Mouse (Mus musculus) Patski (cell line): ENCODE measurements around the gene Ikzf3. TPM values are rescaled to one million over a fixed set of nuclear protein-coding genes. Genes with fewer than 3 reads are reported as not detected.

ENCODE experiments used
- ATAC-seq: fragments of 100-300 bp; one replicate; pipeline ENCODE4 v1.8.0; 2021
- CTCF ChIA-PET: fragments of 350-600 bp; sonication (Branson Sonifier 250); formaldehyde crosslinking; loops from one replicate; lab custom pipeline; 2022; ENCODE audit warnings: inconsistent platforms; lab: Charles Lee
- POLR2A ChIA-PET: fragments of 350-600 bp; sonication (Branson Sonifier 250); formaldehyde crosslinking; loops from one replicate; lab custom pipeline; 2022; ENCODE audit warnings: antibody characterized with exemption, inconsistent platforms; lab: Charles Lee
- DNase-seq: peaks from one replicate; pipeline ENCODE4 v3.0.0-alpha.2; 2011; ENCODE audit warnings: low read depth, low spot score
- H3K27me3 ChIP-seq: fragments of 371-371 bp; one replicate; pipeline ENCODE4 v1.5.1; 2021
- CTCF ChIP-seq: fragments of 100-300 bp; IDR thresholded peaks from one replicate; pipeline ENCODE4 v1.5.1; 2021
- in situ Hi-C: fragments of 300-500 bp; cut with MboI; formaldehyde crosslinking; loops from 3 replicates; pipeline ENCODE4 v1.11.1; 2018; ENCODE audit warnings: low pct_unique_long_range_greater_than_20kb, mixed read lengths
- polyA plus RNA-seq: library from polyadenylated mRNA; unstranded; gene quantifications from one replicate; pipeline ENCODE4 v1.2.3, GENCODE M21; 2021

Ikzf3 gene
- polyA plus RNA-seq, 1 experiment from 2014 or later = not detected

GRCm38 (mm10) chr11:98459071-98459741 lies 86.6 kb downstream of the Ikzf3 start:
- no peak for ATAC-seq
- DNase-seq = no peak
- CTCF ChIA-PET = interaction anchor here (1.3 to 3.1 kb wide), 4 partner anchors 20 to 193 kb away, joined by 4 to 18 read pairs (median 8); partner anchors contain the start of gene Mien1
- no peaks in the 10 kb centered on the region for H3K27me3 ChIP-seq
- POLR2A ChIA-PET = no interaction called here
- in situ Hi-C loops = no loop called here
- TF ChIP-seq CTCF = no peak

DNA sequence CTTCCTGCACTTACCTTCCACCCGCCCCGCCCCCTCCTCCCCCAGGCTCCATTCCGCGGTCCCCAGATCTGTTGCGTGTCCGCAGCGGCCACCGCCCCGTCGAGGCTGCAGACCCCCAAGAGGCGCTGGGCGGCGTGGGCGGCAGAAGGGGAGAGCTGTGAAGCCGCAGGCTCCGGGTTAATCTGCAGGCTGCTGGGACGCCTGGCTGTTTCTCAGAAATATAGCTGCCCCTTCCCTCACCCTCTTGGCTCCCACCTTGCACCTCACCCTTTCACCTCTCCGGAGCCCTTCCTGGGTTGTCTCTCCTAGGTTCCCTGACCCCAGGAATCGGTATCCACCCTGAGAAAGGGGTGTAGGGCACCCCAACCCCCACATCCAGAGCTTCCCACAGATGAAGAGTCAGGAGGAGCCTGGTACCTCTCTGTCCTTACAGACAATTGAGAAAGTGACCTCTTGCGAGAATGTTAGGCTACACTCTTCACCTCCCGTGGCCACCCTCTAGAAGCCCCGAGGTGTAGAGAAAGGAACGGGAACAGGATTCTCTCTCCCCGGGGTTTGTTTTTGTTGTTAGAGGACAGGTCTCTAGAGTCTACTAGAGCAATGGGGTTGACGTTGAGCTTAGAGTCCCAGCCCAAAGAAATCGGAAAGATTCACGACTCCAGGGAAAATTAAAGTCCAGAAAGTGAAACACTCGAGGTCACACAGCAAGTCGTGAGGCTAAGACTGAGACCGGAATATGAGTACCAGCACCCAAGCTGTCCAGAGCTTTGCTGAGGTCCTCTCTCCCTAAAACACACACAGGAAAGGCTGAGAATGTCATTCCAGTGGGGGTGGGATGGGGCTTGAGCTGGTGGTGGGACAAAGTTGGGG lies 87.5 kb downstream of the Ikzf3 start:
- DNase-seq = no peak
- no peak for ATAC-seq
- ChIA-PET CTCF (interaction anchor here (0.8 to 3.1 kb wide), 8 partner anchors 10 to 192 kb away, joined by 3 to 18 read pairs (median 5); partner anchors contain the start of gene Mien1), POLR2A (interaction anchor here (0.6 kb wide), 3 partner anchors 86 to 1558 kb away, joined by 3 to 5 read pairs (median 4); no protein-coding TSS in a partner anchor)
- H3K27me3 ChIP-seq = no peaks in the 10 kb centered on the region
- in situ Hi-C loops = no loop called here
- no peak for TF ChIP-seq CTCF

- DNase-seq (peak; percentile 34), ATAC-seq (peak; percentile 56)
- ChIA-PET CTCF (interaction anchor here (0.8 to 3.1 kb wide), 8 partner anchors 9 to 192 kb away, joined by 3 to 18 read pairs (median 5); partner anchors contain the start of gene Mien1), POLR2A (interaction anchor here (0.6 kb wide), 2 partner anchors 129 to 1559 kb away, joined by 3 to 5 read pairs; no protein-coding TSS in a partner anchor)
- TF ChIP-seq CTCF = peak; percentile 98
- in situ Hi-C loops = no loop called here
- no peaks in the 10 kb centered on the region for H3K27me3 ChIP-seq
Observed at GRCm38 (mm10) chr11:98457367-98458120, 88.3 kb downstream of the Ikzf3 start.

DNA sequence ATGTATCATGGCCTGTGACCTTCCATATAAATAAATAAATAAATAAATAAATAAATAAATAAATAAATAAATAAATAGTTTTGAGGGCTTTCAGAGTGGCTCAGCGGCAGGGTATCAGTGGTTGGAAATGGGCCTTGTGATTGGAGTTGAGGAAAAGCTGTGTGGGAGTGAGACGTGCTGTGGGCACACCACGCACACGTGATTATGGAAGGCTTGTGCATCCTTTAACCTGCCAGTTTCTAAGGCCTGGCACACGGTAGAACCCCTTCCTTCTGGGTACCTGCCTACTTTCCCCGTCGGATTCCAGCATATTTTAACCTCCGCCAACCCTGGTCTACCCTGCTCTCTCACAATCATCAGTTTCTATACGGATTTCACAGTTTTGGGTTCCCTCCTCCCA lies 88.9 kb downstream of the Ikzf3 start:
- in situ Hi-C loops = no loop called here
- POLR2A ChIA-PET = no interaction called here

GRCm38 (mm10) chr11:98456545-98456944 lies 89.3 kb downstream of the Ikzf3 start:
- ChIA-PET POLR2A (interaction anchor here (0.6 kb wide), 1 partner anchor 132 kb away, joined by 7 read pairs; no protein-coding TSS in a partner anchor), CTCF (interaction anchor here (1.0 to 3.1 kb wide), 2 partner anchors 114 kb away, joined by 3 to 18 read pairs; no protein-coding TSS in a partner anchor)
- DNase-seq (no peak), ATAC-seq (no peak)
- in situ Hi-C loops = no loop called here
- TF ChIP-seq CTCF = no peak
- no peaks in the 10 kb centered on the region for H3K27me3 ChIP-seq

More for the DNA sequence above, 88.9 kb downstream of the Ikzf3 start:
- CTCF ChIA-PET = interaction anchor here (2.3 to 3.1 kb wide), 2 partner anchors 68 to 115 kb away, joined by 8 to 18 read pairs; no protein-coding TSS in a partner anchor
- H3K27me3 ChIP-seq = no peaks in the 10 kb centered on the region
- TF ChIP-seq CTCF = no peak
- ATAC-seq = peak; percentile 2
- no peak for DNase-seq

- in situ Hi-C loops = no loop called here
- TF ChIP-seq CTCF = no peak
Observed at GRCm38 (mm10) chr11:98455484-98455883, 90.3 kb downstream of the Ikzf3 start.

DNA sequence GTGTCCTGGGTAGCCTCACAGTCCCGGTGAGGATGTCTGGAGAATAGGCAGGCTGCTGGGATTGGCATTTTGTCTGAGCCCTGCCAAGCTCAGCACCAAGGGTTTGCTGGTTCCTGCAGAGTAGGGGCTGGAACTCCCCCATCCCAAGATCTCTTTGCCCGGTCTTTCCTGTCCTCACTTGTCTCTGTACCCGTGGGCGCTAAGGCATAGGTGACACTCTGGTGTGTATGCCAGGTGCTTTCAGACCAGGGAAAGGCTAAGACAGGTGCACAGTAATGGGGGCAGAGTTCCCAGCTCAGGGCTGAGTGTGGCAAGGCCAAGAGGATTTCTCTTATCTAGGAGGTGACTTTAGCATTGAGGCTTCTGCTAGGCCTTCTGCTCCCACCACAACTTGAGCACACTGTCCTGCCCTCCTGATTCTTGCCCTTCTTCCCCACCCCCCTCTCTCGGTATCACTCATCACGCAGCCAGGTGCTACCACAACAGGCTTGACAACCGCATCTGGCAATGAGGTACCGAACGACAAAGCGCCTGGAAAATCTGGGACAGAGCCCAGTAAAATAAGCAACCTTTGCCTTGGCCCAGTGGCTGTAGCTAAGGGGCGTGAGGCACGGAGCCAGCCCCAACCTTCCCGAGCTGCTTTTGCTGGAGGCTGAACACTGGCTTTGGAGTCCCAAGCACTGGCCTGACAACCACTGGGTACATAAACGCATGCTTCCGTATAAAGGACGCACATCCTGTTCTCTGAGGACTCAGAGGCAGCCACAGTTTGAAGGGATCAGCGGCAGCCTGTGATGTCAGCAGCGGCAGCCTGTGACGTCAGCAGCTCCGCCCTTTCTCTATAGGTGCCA lies 95.7 kb downstream of the Ikzf3 start:
- in situ Hi-C loops = no loop called here
- ChIA-PET POLR2A (no interaction called here), CTCF (interaction anchor here (3.7 kb wide), 1 partner anchor 12 kb away, joined by 17 read pairs; the partner anchor contains the start of gene Mien1)
- no peaks in the 10 kb centered on the region for H3K27me3 ChIP-seq
- DNase-seq (no peak), ATAC-seq (no peak)
- TF ChIP-seq CTCF = no peak

More at GRCm38 (mm10) chr11:98455484-98455883, 90.3 kb downstream of the Ikzf3 start:
- DNase-seq = no peak
- ChIA-PET CTCF (interaction anchor here (1.0 kb wide), 1 partner anchor 112 kb away, joined by 3 read pairs; no protein-coding TSS in a partner anchor), POLR2A (no interaction called here)
- no peaks in the 10 kb centered on the region for H3K27me3 ChIP-seq
- ATAC-seq = no peak

GRCm38 (mm10) chr11:98449419-98449818 lies 96.4 kb downstream of the Ikzf3 start:
- CTCF ChIA-PET = interaction anchor here (0.8 to 3.7 kb wide), 2 partner anchors 11 to 107 kb away, joined by 3 to 17 read pairs; partner anchors contain the start of gene Mien1
- TF ChIP-seq CTCF = no peak
- ATAC-seq (no peak), DNase-seq (no peak)
- POLR2A ChIA-PET = interaction anchor here (0.5 to 1.8 kb wide), 2 partner anchors 37 to 773 kb away, joined by 3 to 4 read pairs; partner anchors contain the start of gene Erbb2
- in situ Hi-C loops = no loop called here
- H3K27me3 ChIP-seq = no peaks in the 10 kb centered on the region
